Mouse (Mus musculus): ENCODE data around the gene Gorasp2.

GRCm38 (mm10) chr2:70669896-70670295 is 8.5 kb downstream of the Gorasp2 start:
- TF ChIP-seq CTCF (IDR thresholded peaks at IDR 0.05) (no peak), EP300 (IDR thresholded peaks at IDR 0.05) (no peak)

Measured in lung, postnatal 0 days (tissue).